Mouse (Mus musculus): Measurements from ENCODE around the gene Nudt7. TPM values are rescaled to one million over a fixed set of nuclear protein-coding genes. Genes with fewer than 3 reads are reported as not detected.

Gene Nudt7
- polyA plus RNA-seq, 1 experiment from 2014 or later: 7.0 TPM

GRCm38 (mm10) chr8:114115076-114115475 lies 18.3 kb upstream of the Nudt7 start:
- Histone ChIP-seq H3K4me2 (ENCODE audit: low read length) (no peak overlapping the region), H3K4me3 (ENCODE audit: low read length) (no peak overlapping the region), H3K27ac (ENCODE audit: low read depth, low read length) (no peak overlapping the region), H3K4me1 (ENCODE audit: control insufficient read depth, insufficient read depth, low read depth, low read length) (peaks cover 12% of the 10 kb centered on the region), H3K9ac (ENCODE audit: low read depth, low read length) (no peak overlapping the region), H3K9me3 (ENCODE audit: control insufficient read depth, low read length) (no peaks in the 10 kb centered on the region), H3K36me3 (ENCODE audit: control insufficient read depth, insufficient read depth, low read length) (no peaks in the 10 kb centered on the region), H3K27me3 (replicated peaks; ENCODE audit: control insufficient read depth, insufficient read depth, low read length) (no peaks in the 10 kb centered on the region)
- 33% methylated on average over 1 of the region's 1 CpGs for WGBS
- no peak for ATAC-seq

GRCm38 (mm10) chr8:114116049-114116448 lies 17.3 kb upstream of the Nudt7 start:
- H3K4me3 ChIP-seq (ENCODE audit: low read length): no peak overlapping the region
- no peak overlapping the region for H3K4me2 ChIP-seq (ENCODE audit: low read length)
- no peak overlapping the region for H3K9ac ChIP-seq (ENCODE audit: low read depth, low read length)
- H3K27me3 ChIP-seq (replicated peaks; ENCODE audit: control insufficient read depth, insufficient read depth, low read length): no peaks in the 10 kb centered on the region
- no peak overlapping the region for H3K27ac ChIP-seq (ENCODE audit: low read depth, low read length)
- no peaks in the 10 kb centered on the region for H3K36me3 ChIP-seq (ENCODE audit: control insufficient read depth, insufficient read depth, low read length)
- no peak for ATAC-seq
- 2% methylated on average over 2 of the region's 2 CpGs for WGBS
- peaks cover 11% of the 10 kb centered on the region for H3K4me1 ChIP-seq (ENCODE audit: control insufficient read depth, insufficient read depth, low read depth, low read length)
- no peaks in the 10 kb centered on the region for H3K9me3 ChIP-seq (ENCODE audit: control insufficient read depth, low read length)

GRCm38 (mm10) chr8:114117439-114117838 lies 15.9 kb upstream of the Nudt7 start:
- H3K9ac ChIP-seq (ENCODE audit: low read depth, low read length): no peak overlapping the region
- no peak overlapping the region for H3K27ac ChIP-seq (ENCODE audit: low read depth, low read length)
- no peaks in the 10 kb centered on the region for H3K27me3 ChIP-seq (replicated peaks; ENCODE audit: control insufficient read depth, insufficient read depth, low read length)
- H3K4me2 ChIP-seq (ENCODE audit: low read length): no peak overlapping the region
- peaks cover 11% of the 10 kb centered on the region for H3K4me1 ChIP-seq (ENCODE audit: control insufficient read depth, insufficient read depth, low read depth, low read length)
- H3K4me3 ChIP-seq (ENCODE audit: low read length): no peak overlapping the region
- ATAC-seq: no peak
- no peaks in the 10 kb centered on the region for H3K36me3 ChIP-seq (ENCODE audit: control insufficient read depth, insufficient read depth, low read length)
- H3K9me3 ChIP-seq (ENCODE audit: control insufficient read depth, low read length): no peaks in the 10 kb centered on the region

GRCm38 (mm10) chr8:114121781-114122180 lies 11.6 kb upstream of the Nudt7 start:
- no peaks in the 10 kb centered on the region for H3K27me3 ChIP-seq (replicated peaks; ENCODE audit: control insufficient read depth, insufficient read depth, low read length)
- ATAC-seq: no peak
- H3K4me3 ChIP-seq (ENCODE audit: low read length): no peak overlapping the region
- H3K4me2 ChIP-seq (ENCODE audit: low read length): no peak overlapping the region
- H3K27ac ChIP-seq (ENCODE audit: low read depth, low read length): no peak overlapping the region
- no peaks in the 10 kb centered on the region for H3K4me1 ChIP-seq (ENCODE audit: control insufficient read depth, insufficient read depth, low read depth, low read length)
- WGBS: 94% methylated on average over 1 of the region's 1 CpGs
- H3K9ac ChIP-seq (ENCODE audit: low read depth, low read length): no peak overlapping the region
- H3K9me3 ChIP-seq (ENCODE audit: control insufficient read depth, low read length): no peaks in the 10 kb centered on the region
- H3K36me3 ChIP-seq (ENCODE audit: control insufficient read depth, insufficient read depth, low read length): no peaks in the 10 kb centered on the region

- H3K4me2 ChIP-seq (ENCODE audit: low read length): no peak overlapping the region
- WGBS: 72% methylated on average over 3 of the region's 3 CpGs
- no peak overlapping the region for H3K9ac ChIP-seq (ENCODE audit: low read depth, low read length)
- no peaks in the 10 kb centered on the region for H3K36me3 ChIP-seq (ENCODE audit: control insufficient read depth, insufficient read depth, low read length)
- no peaks in the 10 kb centered on the region for H3K9me3 ChIP-seq (ENCODE audit: control insufficient read depth, low read length)
- no peak overlapping the region for H3K4me3 ChIP-seq (ENCODE audit: low read length)
- no peak overlapping the region for H3K27ac ChIP-seq (ENCODE audit: low read depth, low read length)
- no peak for ATAC-seq
- no peaks in the 10 kb centered on the region for H3K4me1 ChIP-seq (ENCODE audit: control insufficient read depth, insufficient read depth, low read depth, low read length)
- H3K27me3 ChIP-seq (replicated peaks; ENCODE audit: control insufficient read depth, insufficient read depth, low read length): no peaks in the 10 kb centered on the region
These were observed 9.7 kb upstream of the Nudt7 start for GRCm38 (mm10) chr8:114123611-114124010.

GRCm38 (mm10) chr8:114124084-114124750 lies 9.1 kb upstream of the Nudt7 start:
- 69% methylated on average over 4 of the region's 4 CpGs for WGBS
- Histone ChIP-seq H3K9ac (ENCODE audit: low read depth, low read length) (no peak overlapping the region), H3K36me3 (ENCODE audit: control insufficient read depth, insufficient read depth, low read length) (no peaks in the 10 kb centered on the region), H3K27ac (ENCODE audit: low read depth, low read length) (no peak overlapping the region), H3K4me3 (ENCODE audit: low read length) (no peak overlapping the region), H3K4me2 (ENCODE audit: low read length) (no peak overlapping the region), H3K4me1 (ENCODE audit: control insufficient read depth, insufficient read depth, low read depth, low read length) (no peaks in the 10 kb centered on the region), H3K9me3 (ENCODE audit: control insufficient read depth, low read length) (no peaks in the 10 kb centered on the region), H3K27me3 (replicated peaks; ENCODE audit: control insufficient read depth, insufficient read depth, low read length) (no peaks in the 10 kb centered on the region)
- ATAC-seq: no peak

- H3K9me3 ChIP-seq (ENCODE audit: control insufficient read depth, low read length): no peaks in the 10 kb centered on the region
- H3K27ac ChIP-seq (ENCODE audit: low read depth, low read length): no peak overlapping the region
- no peaks in the 10 kb centered on the region for H3K36me3 ChIP-seq (ENCODE audit: control insufficient read depth, insufficient read depth, low read length)
- 80% methylated on average over 7 of the region's 7 CpGs for WGBS
- no peaks in the 10 kb centered on the region for H3K4me1 ChIP-seq (ENCODE audit: control insufficient read depth, insufficient read depth, low read depth, low read length)
- no peak overlapping the region for H3K9ac ChIP-seq (ENCODE audit: low read depth, low read length)
- H3K4me2 ChIP-seq (ENCODE audit: low read length): no peak overlapping the region
- no peaks in the 10 kb centered on the region for H3K27me3 ChIP-seq (replicated peaks; ENCODE audit: control insufficient read depth, insufficient read depth, low read length)
- no peak for ATAC-seq
- H3K4me3 ChIP-seq (ENCODE audit: low read length): no peak overlapping the region
These were observed 2.5 kb upstream of the Nudt7 start for GRCm38 (mm10) chr8:114130838-114131237.

GRCm38 (mm10) chr8:114131421-114131820 lies 1.9 kb upstream of the Nudt7 start:
- no peak for ATAC-seq
- Histone ChIP-seq H3K4me1 (ENCODE audit: control insufficient read depth, insufficient read depth, low read depth, low read length) (no peaks in the 10 kb centered on the region), H3K9ac (ENCODE audit: low read depth, low read length) (no peak overlapping the region), H3K27me3 (replicated peaks; ENCODE audit: control insufficient read depth, insufficient read depth, low read length) (no peaks in the 10 kb centered on the region), H3K27ac (ENCODE audit: low read depth, low read length) (no peak overlapping the region), H3K4me2 (ENCODE audit: low read length) (no peak overlapping the region), H3K4me3 (ENCODE audit: low read length) (no peak overlapping the region), H3K9me3 (ENCODE audit: control insufficient read depth, low read length) (no peaks in the 10 kb centered on the region), H3K36me3 (ENCODE audit: control insufficient read depth, insufficient read depth, low read length) (no peaks in the 10 kb centered on the region)
- WGBS: 92% methylated on average over 4 of the region's 4 CpGs

GRCm38 (mm10) chr8:114133050-114133509 lies 277 bp upstream of the Nudt7 start:
- no peaks in the 10 kb centered on the region for H3K4me1 ChIP-seq (ENCODE audit: control insufficient read depth, insufficient read depth, low read depth, low read length)
- H3K4me2 ChIP-seq (ENCODE audit: low read length): peak overlapping the region; percentile 86
- H3K9me3 ChIP-seq (ENCODE audit: control insufficient read depth, low read length): no peaks in the 10 kb centered on the region
- H3K36me3 ChIP-seq (ENCODE audit: control insufficient read depth, insufficient read depth, low read length): no peaks in the 10 kb centered on the region
- H3K9ac ChIP-seq (ENCODE audit: low read depth, low read length): no peak overlapping the region
- H3K27ac ChIP-seq (ENCODE audit: low read depth, low read length): no peak overlapping the region
- H3K4me3 ChIP-seq (ENCODE audit: low read length): peak overlapping the region; percentile 52
- H3K27me3 ChIP-seq (replicated peaks; ENCODE audit: control insufficient read depth, insufficient read depth, low read length): no peaks in the 10 kb centered on the region
- WGBS: 25% methylated on average over 14 of the region's 14 CpGs
- no peak for ATAC-seq
